Mouse (Mus musculus): ENCODE measurements around the gene Tdrkh. TPM values are rescaled to one million over a fixed set of nuclear protein-coding genes. Genes with fewer than 3 reads are reported as not detected.

Tdrkh gene
- total RNA-seq, 2 experiments from 2014 or later = 35.2 to 36.0 TPM

DNA sequence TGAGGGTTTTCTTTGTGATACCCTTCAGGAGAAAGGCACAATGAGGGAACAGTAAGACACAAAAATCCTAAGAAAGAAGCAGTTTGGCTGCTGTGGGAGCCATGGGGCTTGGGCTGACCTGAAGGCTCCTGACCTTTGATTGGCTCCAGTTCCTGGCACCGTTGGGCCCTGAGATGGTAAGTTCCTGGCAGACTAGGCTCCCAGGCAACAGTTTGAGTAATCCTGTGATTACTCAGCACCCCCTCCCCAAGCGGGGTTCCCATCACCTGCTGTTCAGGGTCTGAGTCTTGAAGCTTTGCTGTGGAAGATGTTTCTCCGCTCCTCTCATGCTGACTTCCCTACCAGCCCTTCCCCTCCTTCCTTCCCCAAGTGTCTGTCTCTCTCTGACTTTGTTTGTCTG, 29.6 kb upstream of the Tdrkh start:
- intact Hi-C loops (cut with DNase I) = no loop called here
- DNase-seq (ENCODE audit: low spot score in 2 of 2) = no peak

DNA sequence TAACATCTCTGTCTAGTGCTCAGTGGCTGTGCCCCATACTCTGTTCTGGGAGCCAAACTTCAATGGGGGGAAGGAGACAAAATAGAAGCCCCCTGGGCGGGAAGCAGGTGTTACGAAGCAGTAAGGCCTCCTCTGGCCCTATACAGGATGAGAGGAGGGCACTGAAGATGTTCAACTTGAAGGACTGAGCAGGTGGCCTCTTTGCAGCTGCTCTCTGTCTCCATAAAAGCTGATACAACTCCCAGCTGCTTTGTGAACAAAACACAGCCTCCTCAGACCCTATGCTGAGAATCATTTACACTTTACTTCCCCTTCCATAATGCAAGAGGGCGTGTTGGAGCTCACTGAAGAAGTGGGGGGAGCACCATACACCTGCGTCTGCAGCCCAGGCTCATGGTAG, 26.4 kb upstream of the Tdrkh start:
- intact Hi-C loops (cut with DNase I) = no loop called here
- no peak for DNase-seq (ENCODE audit: low spot score in 2 of 2)

DNA sequence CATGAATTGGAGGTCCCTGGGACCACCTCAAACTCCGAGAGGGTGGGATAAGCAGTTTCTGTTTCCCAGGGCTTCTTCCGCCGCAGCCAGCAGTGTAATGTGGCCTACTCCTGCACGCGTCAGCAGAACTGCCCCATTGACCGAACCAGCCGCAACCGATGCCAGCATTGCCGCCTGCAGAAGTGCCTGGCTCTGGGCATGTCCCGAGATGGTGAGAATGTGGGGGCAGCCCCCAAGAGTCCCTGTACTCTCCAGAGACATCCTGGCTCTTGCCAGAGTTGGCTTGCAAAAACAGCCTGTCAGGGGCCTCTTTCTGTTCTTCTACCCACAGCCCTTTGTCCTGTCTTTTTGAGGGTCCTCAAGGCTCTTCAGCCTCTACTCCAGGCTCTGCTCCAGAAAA, 25.7 kb upstream of the Tdrkh start:
- intact Hi-C loops (cut with DNase I) = no loop called here
- DNase-seq (ENCODE audit: low spot score in 2 of 2) = no peak

- intact Hi-C loops (cut with DNase I) = no loop called here
- DNase-seq (ENCODE audit: low spot score in 2 of 2) = no peak
Observed at GRCm38 (mm10) chr3:94388047-94388446, 25.0 kb upstream of the Tdrkh start.

DNA sequence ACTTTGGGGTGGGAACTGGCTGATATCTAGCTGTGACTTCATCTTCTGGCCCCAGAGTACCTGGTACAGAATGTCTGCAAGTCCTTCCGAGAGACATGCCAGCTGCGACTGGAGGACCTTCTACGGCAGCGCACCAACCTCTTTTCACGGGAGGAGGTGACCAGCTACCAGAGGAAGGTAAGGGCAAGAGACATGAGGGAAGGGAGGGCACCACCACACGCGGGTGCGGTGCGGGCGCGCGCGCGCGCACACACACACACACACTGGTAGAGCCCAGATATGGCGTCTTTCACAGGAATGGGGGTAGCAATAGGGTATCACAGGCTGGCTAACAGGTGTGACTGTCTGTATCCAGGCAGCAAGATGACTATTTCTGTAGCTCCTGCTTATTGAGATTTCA, 23.7 kb upstream of the Tdrkh start:
- intact Hi-C loops (cut with DNase I) = no loop called here
- no peak for DNase-seq (ENCODE audit: low spot score in 2 of 2)

- intact Hi-C loops (cut with DNase I) = no loop called here
- DNase-seq (ENCODE audit: low spot score in 2 of 2) = no peak
Observed at GRCm38 (mm10) chr3:94391001-94391400, 22.1 kb upstream of the Tdrkh start.

- intact Hi-C loops (cut with DNase I) = no loop called here
- no peak for DNase-seq (ENCODE audit: low spot score in 2 of 2)
Observed at GRCm38 (mm10) chr3:94392128-94392527, 20.9 kb upstream of the Tdrkh start.

DNA sequence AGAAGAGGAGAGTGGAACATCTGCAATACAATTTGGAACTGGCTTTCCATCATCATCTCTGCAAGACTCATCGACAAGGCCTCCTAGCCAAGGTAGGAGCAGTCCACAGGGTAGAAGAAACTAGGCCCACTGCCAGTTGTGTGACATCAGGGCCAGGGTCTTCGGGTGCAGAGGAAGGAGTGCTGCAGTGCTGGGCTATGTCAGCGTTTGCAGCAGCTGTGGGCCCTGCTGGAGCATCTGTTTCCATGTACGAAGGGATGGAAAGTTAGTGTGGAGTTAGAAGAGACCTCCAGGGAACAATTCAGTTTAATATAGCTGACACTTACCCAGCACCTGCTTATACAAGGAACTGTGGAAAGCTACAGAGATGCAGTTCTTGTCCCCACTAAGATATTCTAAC, 20.0 kb upstream of the Tdrkh start:
- DNase-seq (ENCODE audit: low spot score in 2 of 2) = no peak
- intact Hi-C loops (cut with DNase I) = no loop called here

- intact Hi-C loops (cut with DNase I) = no loop called here
- DNase-seq (ENCODE audit: low spot score in 2 of 2) = no peak
Observed at GRCm38 (mm10) chr3:94396336-94396735, 16.7 kb upstream of the Tdrkh start.

GRCm38 (mm10) chr3:94396851-94397250, 16.2 kb upstream of the Tdrkh start:
- DNase-seq (ENCODE audit: low spot score in 2 of 2) = no peak
- intact Hi-C loops (cut with DNase I) = no loop called here

- intact Hi-C loops (cut with DNase I) = no loop called here
- DNase-seq (ENCODE audit: low spot score in 2 of 2) = no peak
Observed at GRCm38 (mm10) chr3:94398217-94398616, 14.9 kb upstream of the Tdrkh start, which contains the start of gene Lingo4. TSS of gene Lingo4 (plus strand) at chr3:94398517.

GRCm38 (mm10) chr3:94398943-94399481, 14.1 kb upstream of the Tdrkh start:
- peak in 1 of 2 experiments; percentile 53 for DNase-seq (ENCODE audit: low spot score in 2 of 2)
- intact Hi-C loops (cut with DNase I) = no loop called here

GRCm38 (mm10) chr3:94399663-94400310, 13.3 kb upstream of the Tdrkh start:
- intact Hi-C loops (cut with DNase I) = no loop called here
- DNase-seq (ENCODE audit: low spot score in 2 of 2) = no peak

DNA sequence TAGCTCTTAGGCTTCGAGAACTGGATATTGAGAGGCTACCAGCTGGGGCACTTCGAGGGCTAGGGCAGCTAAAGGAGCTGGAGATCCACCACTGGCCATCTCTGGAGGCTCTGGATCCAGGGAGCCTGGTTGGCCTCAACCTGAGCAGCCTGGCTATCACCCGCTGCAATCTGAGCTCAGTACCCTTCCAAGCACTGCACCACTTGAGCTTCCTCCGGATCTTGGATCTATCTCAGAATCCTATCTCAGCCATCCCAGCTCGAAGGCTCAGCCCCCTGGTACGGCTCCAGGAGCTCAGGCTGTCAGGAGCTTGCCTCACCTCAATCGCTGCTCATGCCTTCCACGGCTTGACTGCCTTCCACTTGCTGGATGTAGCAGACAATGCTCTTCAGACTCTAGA, 10.6 kb upstream of the Tdrkh start:
- intact Hi-C loops (cut with DNase I) = no loop called here
- no peak for DNase-seq (ENCODE audit: low spot score in 2 of 2)

DNA sequence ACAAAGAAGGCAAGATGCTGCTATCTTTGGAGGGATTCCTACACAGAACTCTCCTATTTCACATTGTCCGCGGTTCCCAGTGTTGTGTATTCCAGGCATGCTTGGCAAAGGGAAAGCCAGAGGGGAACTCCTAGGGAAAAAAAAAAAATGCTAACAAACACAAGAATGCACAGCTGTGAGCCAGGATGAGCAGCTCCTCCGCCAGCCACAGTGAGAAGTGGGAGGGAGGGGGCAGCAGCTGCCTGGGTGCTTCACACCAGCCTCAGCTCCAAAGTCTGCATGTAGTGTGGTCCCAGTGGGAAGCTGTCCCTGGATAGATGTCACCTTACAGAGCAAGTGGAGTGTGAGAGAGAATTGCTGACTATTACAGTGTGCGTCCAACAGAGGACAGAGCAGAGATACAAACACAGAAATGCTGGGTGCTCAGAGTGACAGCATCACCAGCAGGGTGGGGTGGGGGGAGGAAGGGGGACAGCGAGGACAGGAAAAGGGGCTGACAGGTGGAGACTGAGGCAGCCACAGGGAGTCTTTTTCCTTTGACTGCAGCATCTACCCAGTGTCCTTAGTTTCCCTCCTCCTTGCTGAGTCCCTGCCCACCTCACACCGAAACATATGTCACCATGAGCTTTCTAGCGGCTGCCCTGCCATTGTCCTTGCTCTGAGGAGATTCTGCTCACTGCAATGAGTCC, 8.6 kb upstream of the Tdrkh start:
- peak; percentile 51 to 81 for DNase-seq (ENCODE audit: low spot score in 2 of 2)
- intact Hi-C loops (cut with DNase I) = no loop called here

DNA sequence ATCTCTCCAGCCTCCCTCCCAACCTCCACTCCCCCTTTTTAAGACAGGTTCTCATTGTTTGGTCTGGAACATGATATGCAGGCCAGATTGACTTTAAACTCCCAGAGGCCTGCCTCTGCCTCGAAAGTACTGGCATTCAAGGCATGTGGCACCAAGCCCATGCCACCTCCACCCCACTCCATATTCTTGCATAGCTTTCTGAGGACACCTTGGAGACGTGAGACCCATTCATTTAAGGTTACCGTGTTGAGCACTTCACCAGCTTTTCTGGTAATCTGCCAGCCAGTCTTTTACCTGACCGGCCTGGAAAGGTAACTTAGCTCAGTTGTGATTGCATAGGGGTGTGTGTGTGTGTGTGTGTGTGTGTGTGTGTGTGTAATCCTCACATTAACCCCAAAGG, 7.5 kb upstream of the Tdrkh start:
- no peak for DNase-seq (ENCODE audit: low spot score in 2 of 2)
- intact Hi-C loops (cut with DNase I) = no loop called here

- intact Hi-C loops (cut with DNase I) = loop anchor here (2.0 kb wide), 1 partner anchor 46 kb away; no protein-coding TSS in a partner anchor
- peak in 1 of 2 experiments; percentile 12 for DNase-seq (ENCODE audit: low spot score in 2 of 2)
Observed at GRCm38 (mm10) chr3:94412530-94412929, 543 bp upstream of the Tdrkh start.

DNA sequence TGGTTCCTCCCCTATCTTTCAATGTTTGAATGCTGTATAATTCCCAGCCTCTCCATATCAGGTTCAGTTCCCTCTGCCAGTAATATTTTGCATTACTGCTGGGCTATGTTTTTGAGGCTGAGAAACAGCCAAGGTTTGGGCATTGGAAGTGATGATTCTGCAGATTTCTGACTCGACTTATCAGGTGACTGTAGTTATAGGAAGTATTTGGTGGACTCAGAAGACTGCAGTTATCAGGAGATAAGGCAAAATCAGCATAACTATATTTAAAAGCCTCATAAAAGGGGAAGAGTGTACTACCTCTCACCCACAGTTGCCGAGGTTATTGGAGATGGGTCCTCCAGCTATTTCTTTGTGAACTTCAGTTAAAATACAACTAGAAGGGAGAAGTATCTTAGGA, 17.9 kb downstream of the Tdrkh start:
- intact Hi-C loops (cut with DNase I) = no loop called here

DNA sequence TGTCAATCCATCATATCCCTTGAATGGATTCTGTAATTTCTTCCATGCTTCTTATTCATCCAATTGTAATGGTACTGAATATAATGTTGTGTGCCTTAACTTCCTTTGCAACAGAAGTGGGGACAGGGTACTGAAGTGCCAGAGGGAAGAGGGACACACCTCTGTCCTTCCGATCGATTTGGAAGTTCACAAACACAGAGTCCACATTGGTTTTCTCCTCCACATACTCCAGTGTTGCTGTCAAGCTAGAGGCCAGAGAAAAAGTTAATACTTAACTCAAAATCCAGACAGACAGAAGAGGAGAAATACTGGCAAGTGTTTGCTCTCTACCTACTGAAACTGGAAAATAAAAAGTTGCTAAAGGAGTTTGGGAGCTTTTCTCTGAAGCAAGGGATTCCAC, 21.2 kb downstream of the Tdrkh start:
- intact Hi-C loops (cut with DNase I) = no loop called here

More for the DNA sequence above, 17.9 kb downstream of the Tdrkh start:
- DNase-seq (ENCODE audit: low spot score in 2 of 2) = no peak

GRCm38 (mm10) chr3:94436420-94436819, 23.3 kb downstream of the Tdrkh start:
- intact Hi-C loops (cut with DNase I) = no loop called here
- DNase-seq (ENCODE audit: low spot score in 2 of 2) = no peak

More for the DNA sequence above, 21.2 kb downstream of the Tdrkh start:
- DNase-seq (ENCODE audit: low spot score in 2 of 2) = no peak

DNA sequence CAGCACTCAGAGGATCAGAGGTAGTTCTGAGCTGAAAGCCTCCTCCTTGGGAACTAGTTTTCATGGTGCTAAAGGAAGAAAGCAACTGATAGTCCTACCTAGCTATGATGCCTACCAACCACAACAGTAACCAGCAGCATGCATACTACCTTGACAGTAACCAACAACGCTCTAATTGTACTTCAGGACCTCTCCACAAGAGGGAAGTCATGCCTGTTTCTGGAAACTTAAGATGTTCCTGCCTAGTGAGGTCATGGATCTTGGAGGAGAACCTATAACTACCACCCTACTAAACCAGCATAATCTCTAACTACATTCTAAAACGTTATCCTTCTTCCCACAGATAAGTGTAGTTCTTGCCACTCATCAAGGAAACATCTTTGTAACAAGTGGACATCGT, 28.1 kb downstream of the Tdrkh start:
- peak in 1 of 2 experiments; percentile 56 for DNase-seq (ENCODE audit: low spot score in 2 of 2)
- intact Hi-C loops (cut with DNase I) = loop anchor here (5.0 kb wide), 1 partner anchor 74 kb away; no protein-coding TSS in a partner anchor

All from left cerebral cortex, postnatal 14 days (tissue).